Mouse (Mus musculus): Measurements from ENCODE around the gene Cdh3. TPM values are rescaled to one million over a fixed set of nuclear protein-coding genes. Genes with fewer than 3 reads are reported as not detected.
"Not testable (repeated sequence)": the region's sequence is repeated elsewhere in the genome, so short reads cannot be mapped to it uniquely, and the experiment has no call there.

Cdh3 gene
- polyA plus RNA-seq, 1 experiment from 2014 or later, result 21.5 TPM

DNA sequence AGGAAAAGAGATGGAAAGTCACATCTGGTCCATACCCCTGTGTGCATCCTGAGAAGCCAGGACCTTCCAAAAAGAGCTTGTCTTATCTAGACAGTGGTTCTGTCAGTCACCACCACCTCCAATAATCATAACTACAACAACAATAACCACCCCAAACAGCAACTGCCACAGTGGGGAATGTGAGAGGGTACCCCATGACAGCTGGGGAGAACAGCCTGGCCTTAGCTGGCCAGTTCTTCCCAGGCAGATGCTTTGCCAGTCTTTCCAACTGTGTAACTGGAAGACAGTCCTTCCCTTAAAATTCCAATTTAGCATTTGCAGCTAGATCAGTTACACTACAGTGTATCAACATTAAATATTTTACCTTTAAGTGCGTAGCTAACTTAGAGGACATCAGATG lies 40.2 kb downstream of the Cdh3 start:
- Histone ChIP-seq H3K9me3 (no peaks in the 10 kb centered on the region), H3K36me3 (peaks cover 46% of the 10 kb centered on the region), H3K27ac (no peak overlapping the region), H3K4me2 (no peak overlapping the region), H3K27me3 (no peaks in the 10 kb centered on the region), H3K4me1 (0 out of 2 replicates have a peak, but pooled peaks cover 7% of the 10 kb centered on the region), H3K4me3 (no peak overlapping the region), H3K9ac (no peak overlapping the region)
- WGBS, result 91% methylated on average over 1 of the region's 1 CpGs
- ATAC-seq (ENCODE audit: insufficient number of reproducible peaks, insufficient read depth, low FRiP score, low TSS enrichment, low read depth), result no peak

DNA sequence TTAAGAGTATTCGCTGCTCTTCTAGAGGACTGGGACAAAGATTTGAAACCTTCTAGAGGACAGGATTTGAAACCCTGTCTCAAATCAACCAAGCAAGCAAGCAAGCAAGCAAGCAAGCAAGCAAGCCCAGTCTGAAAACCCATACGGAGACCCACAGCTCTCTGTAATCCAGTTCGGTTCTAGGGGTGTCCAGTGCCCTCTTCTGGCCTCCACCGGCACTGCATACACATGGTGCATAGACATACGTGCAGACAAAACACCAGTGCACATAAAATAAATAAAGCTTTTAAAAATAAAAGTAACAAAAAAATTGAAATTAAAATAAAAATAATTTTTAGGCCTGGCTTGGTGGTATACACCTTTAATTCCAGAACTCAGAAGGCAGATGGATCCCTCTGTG lies 43.3 kb downstream of the Cdh3 start:
- no peak for ATAC-seq (ENCODE audit: insufficient number of reproducible peaks, insufficient read depth, low FRiP score, low TSS enrichment, low read depth)
- Histone ChIP-seq H3K4me3 (no peak overlapping the region), H3K9ac (no peak overlapping the region), H3K27ac (no peak overlapping the region), H3K9me3 (peaks cover 10% of the 10 kb centered on the region), H3K4me1 (no peaks in the 10 kb centered on the region), H3K27me3 (no peaks in the 10 kb centered on the region), H3K4me2 (no peak overlapping the region), H3K36me3 (peaks cover 52% of the 10 kb centered on the region)
- WGBS, result 94% methylated on average over 5 of the region's 5 CpGs

DNA sequence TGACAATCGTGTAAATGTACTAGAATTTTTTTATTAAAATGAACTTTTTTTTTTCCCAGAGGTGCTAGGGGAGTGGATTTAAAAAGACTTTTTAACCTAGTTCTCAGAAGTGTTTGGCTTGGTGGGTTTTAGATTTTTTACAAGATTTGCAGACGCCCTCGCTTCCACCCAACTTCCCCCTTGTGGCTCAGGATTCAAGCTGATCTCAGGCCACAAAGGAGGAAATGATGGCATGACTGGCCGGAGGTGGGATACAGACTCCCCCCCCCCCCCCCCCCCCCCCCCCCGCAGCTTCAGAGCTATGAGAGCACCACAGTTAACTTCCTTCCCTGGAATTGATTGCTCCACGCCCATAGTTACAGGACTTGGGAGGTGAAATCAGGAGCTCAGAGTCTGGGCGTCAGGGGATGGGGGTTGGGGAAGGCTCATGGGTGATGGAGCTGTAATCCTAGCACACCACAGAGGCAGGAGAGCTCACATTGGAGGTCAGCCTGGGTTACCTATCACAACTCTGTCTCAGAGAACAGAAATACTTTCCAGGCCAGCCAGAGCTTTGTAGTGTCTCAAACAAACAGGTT lies 45.5 kb downstream of the Cdh3 start:
- Histone ChIP-seq H3K4me1 (peaks cover 3% of the 10 kb centered on the region), H3K9me3 (peaks cover 10% of the 10 kb centered on the region), H3K36me3 (peaks cover 44% of the 10 kb centered on the region), H3K4me3 (no peak overlapping the region), H3K27me3 (no peaks in the 10 kb centered on the region), H3K4me2 (no peak overlapping the region), H3K27ac (no peak overlapping the region), H3K9ac (no peak overlapping the region)
- 74% methylated on average over 6 of the region's 7 CpGs for WGBS
- ATAC-seq (ENCODE audit: insufficient number of reproducible peaks, insufficient read depth, low FRiP score, low TSS enrichment, low read depth), result no peak

DNA sequence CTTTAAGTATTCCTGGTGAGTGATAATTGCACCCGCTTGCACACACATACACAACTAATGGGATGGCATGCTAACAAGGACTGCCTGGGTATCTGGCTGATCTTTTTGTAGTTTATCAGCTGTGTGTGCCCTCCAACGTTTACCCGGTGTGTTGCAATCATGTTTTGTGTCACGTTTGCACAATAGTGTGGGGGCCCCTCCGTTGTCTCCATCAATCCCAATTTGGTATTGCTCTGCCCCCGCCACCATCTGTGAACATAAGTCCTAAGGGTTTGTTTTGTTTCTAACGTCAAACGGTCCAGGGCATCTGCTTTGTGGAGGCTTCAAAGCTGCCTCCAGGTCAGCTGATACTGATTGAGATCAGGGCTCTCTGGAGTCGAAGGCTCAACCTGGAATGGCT lies 49.2 kb downstream of the Cdh3 start:
- Histone ChIP-seq H3K9me3 (peaks cover 10% of the 10 kb centered on the region), H3K4me2 (no peak overlapping the region), H3K36me3 (peaks cover 20% of the 10 kb centered on the region), H3K9ac (no peak overlapping the region), H3K4me1 (peaks cover 5% of the 10 kb centered on the region), H3K27me3 (no peaks in the 10 kb centered on the region), H3K4me3 (no peak overlapping the region), H3K27ac (no peak overlapping the region)
- ATAC-seq (ENCODE audit: insufficient number of reproducible peaks, insufficient read depth, low FRiP score, low TSS enrichment, low read depth), result no peak
- WGBS, result 52% methylated on average over 9 of the region's 9 CpGs

- Histone ChIP-seq H3K27ac (no peak overlapping the region), H3K9me3 (peaks cover 10% of the 10 kb centered on the region), H3K4me1 (peaks cover 5% of the 10 kb centered on the region), H3K4me2 (no peak overlapping the region), H3K27me3 (no peaks in the 10 kb centered on the region), H3K9ac (no peak overlapping the region), H3K4me3 (no peak overlapping the region), H3K36me3 (peaks cover 16% of the 10 kb centered on the region)
- peak; percentile 67; the same call in 1 of the 2 replicates for ATAC-seq (ENCODE audit: insufficient number of reproducible peaks, insufficient read depth, low FRiP score, low TSS enrichment, low read depth)
- WGBS, result 26% methylated on average over 21 of the region's 21 CpGs
Observed at GRCm38 (mm10) chr8:106561097-106561865, 50.6 kb downstream of the Cdh3 start.

DNA sequence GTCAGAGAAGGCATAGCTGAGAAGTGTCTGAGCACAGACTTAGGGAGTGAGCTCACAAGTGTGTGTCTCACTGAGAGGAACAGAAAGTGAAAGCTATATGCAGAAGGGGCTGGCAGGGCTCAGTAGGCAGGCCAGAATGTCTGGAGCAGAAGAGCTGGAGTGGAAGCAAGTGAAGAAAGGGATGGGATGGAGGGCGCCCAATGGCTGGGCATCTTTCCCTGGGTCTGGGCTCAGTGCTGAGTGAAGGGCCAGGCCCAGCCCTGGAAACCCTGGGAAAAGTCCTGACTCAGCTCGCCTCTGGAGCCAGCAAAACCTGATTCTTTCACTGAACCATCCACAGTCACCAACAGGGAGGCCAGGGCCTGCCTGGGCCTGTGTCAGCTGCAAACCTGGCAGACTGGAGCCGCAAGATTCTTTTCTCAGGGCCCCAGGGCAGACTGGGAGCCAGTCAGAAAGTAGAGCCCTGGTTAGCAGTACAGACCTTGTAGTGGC lies 53.0 kb downstream of the Cdh3 start:
- 56% methylated on average over 3 of the region's 3 CpGs for WGBS
- H3K27me3 ChIP-seq, result no peaks in the 10 kb centered on the region
- no peak overlapping the region for H3K4me2 ChIP-seq
- H3K27ac ChIP-seq, result peak overlapping the region; percentile 64; the same call in 1 of the 2 replicates
- peak; percentile 69; the same call in 1 of the 2 replicates for ATAC-seq (ENCODE audit: insufficient number of reproducible peaks, insufficient read depth, low FRiP score, low TSS enrichment, low read depth)
- no peaks in the 10 kb centered on the region for H3K9me3 ChIP-seq
- no peak overlapping the region for H3K9ac ChIP-seq
- no peak overlapping the region for H3K4me3 ChIP-seq
- peaks cover 5% of the 10 kb centered on the region for H3K4me1 ChIP-seq
- H3K36me3 ChIP-seq, result no peaks in the 10 kb centered on the region

- Histone ChIP-seq H3K9ac (no peak overlapping the region), H3K9me3 (no peaks in the 10 kb centered on the region), H3K27ac (no peak overlapping the region), H3K27me3 (no peaks in the 10 kb centered on the region), H3K36me3 (no peaks in the 10 kb centered on the region), H3K4me3 (no peak overlapping the region), H3K4me1 (no peaks in the 10 kb centered on the region), H3K4me2 (no peak overlapping the region)
- WGBS, result 75% methylated on average over 7 of the region's 7 CpGs
- no peak for ATAC-seq (ENCODE audit: insufficient number of reproducible peaks, insufficient read depth, low FRiP score, low TSS enrichment, low read depth)
Observed at GRCm38 (mm10) chr8:106569006-106569405, 58.3 kb downstream of the Cdh3 start.

GRCm38 (mm10) chr8:106570386-106570785 lies 59.7 kb downstream of the Cdh3 start:
- WGBS, result 81% methylated on average over 4 of the region's 4 CpGs
- no peak for ATAC-seq (ENCODE audit: insufficient number of reproducible peaks, insufficient read depth, low FRiP score, low TSS enrichment, low read depth)

GRCm38 (mm10) chr8:106571551-106572172 lies 61.0 kb downstream of the Cdh3 start:
- H3K9me3 ChIP-seq, result no peaks in the 10 kb centered on the region
- H3K27ac ChIP-seq, result no peak overlapping the region
- no peak overlapping the region for H3K9ac ChIP-seq
- no peak overlapping the region for H3K4me3 ChIP-seq
- no peaks in the 10 kb centered on the region for H3K4me1 ChIP-seq
- 78% methylated on average over 5 of the region's 5 CpGs for WGBS
- H3K27me3 ChIP-seq, result no peaks in the 10 kb centered on the region
- H3K4me2 ChIP-seq, result no peak overlapping the region
- no peak for ATAC-seq (ENCODE audit: insufficient number of reproducible peaks, insufficient read depth, low FRiP score, low TSS enrichment, low read depth)
- H3K36me3 ChIP-seq, result no peaks in the 10 kb centered on the region

More at GRCm38 (mm10) chr8:106570386-106570785, 59.7 kb downstream of the Cdh3 start:
- Histone ChIP-seq H3K9ac (no peak overlapping the region), H3K4me1 (no peaks in the 10 kb centered on the region), H3K27ac (no peak overlapping the region), H3K36me3 (no peaks in the 10 kb centered on the region), H3K4me3 (no peak overlapping the region), H3K27me3 (no peaks in the 10 kb centered on the region), H3K9me3 (no peaks in the 10 kb centered on the region), H3K4me2 (no peak overlapping the region)

DNA sequence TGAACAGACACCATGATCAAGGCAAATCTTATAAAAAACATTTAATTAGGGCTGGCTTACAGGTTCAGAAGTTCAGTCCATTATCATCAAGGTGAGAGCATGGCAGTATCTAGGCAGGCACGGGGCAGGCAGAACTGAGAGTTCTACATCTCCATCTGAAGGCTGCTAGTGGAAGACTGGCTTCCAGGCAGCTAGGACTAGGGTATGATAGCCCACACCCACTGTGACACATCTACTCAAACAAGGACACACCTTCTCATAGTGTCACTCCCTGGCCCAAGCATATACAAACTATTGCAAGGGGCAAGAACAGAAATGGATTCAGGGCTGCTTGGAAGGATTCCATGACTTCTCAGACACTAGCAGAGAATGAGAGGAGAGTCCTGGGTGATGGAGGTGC lies 61.5 kb downstream of the Cdh3 start:
- H3K27me3 ChIP-seq; H3K4me3 ChIP-seq; H3K9me3 ChIP-seq; H3K4me2 ChIP-seq; H3K27ac ChIP-seq; H3K36me3 ChIP-seq; ATAC-seq (ENCODE audit: insufficient number of reproducible peaks, insufficient read depth, low FRiP score, low TSS enrichment, low read depth); H3K4me1 ChIP-seq; H3K9ac ChIP-seq: not testable (repeated sequence)
- 82% methylated on average over 1 of the region's 1 CpGs for WGBS

DNA sequence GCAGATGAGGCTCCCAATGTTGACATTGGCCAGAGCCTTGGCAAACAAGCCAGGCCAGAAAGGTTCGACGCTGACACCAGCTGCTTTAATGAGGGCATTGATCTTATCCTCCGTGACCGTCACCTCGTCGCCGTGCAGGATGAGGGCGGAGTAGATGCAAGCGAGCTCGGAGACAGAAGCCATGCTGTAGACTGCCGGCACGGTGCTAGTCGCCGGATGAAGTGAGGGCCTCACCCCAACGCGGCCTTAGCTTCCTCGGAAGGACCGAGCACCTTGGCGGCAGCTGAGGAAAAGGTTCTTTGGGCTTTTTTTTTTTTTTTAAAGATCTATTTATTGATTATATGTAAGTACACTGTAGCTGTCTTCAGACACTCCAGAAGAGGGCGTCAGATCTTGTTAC lies 62.5 kb downstream of the Cdh3 start, which contains the start of gene Gm10073:
TSS of gene Gm10073 (minus strand) at position 294 of the 400 bp plus-strand sequence.
- not testable (repeated sequence) for H3K27ac ChIP-seq; ATAC-seq (ENCODE audit: insufficient number of reproducible peaks, insufficient read depth, low FRiP score, low TSS enrichment, low read depth); H3K9ac ChIP-seq; H3K27me3 ChIP-seq; H3K4me2 ChIP-seq; H3K9me3 ChIP-seq; H3K36me3 ChIP-seq; H3K4me1 ChIP-seq; H3K4me3 ChIP-seq
- 50% methylated on average over 20 of the region's 20 CpGs for WGBS
